Mouse (Mus musculus) MEL (cell line): ENCODE measurements at regions not wholly inside any gene's neighbourhood (a gene's known extent, or its start where the extent isn't known, plus 50 kb on each side); places are given as distances from the start of the nearest gene placed in this dataset.
"Not testable (repeated sequence)": the region's sequence is repeated elsewhere in the genome, so short reads cannot be mapped to it uniquely, and the experiment has no call there.

Experiments
- DNase-seq: peaks from one replicate; pipeline ENCODE4 v3.0.0; 2011; ENCODE audit warnings: low read depth, low spot score
- H3K27ac ChIP-seq: 2 replicates; pipeline ENCODE4 v1.5.1; 2012; ENCODE audit warnings: low read depth, mild to moderate bottlenecking, control low read depth, low read length, moderate library complexity; ENCODE audit not compliant: control insufficient read depth
- H3K27me3 ChIP-seq, 2 experiments: fragments of 150-350 bp in 1 of 2; sonication (generic) in 1 of 2; 2 replicates each; pipeline ENCODE4 v1.6.1; 2012; ENCODE audit warnings: low read length in 2 of 2, mild to moderate bottlenecking in 2 of 2, improper control_type of control experiment in 1 of 2, moderate library complexity in 1 of 2; ENCODE audit not compliant: insufficient read depth in 2 of 2, control insufficient read depth in 1 of 2
- H3K36me3 ChIP-seq, 2 experiments: 2 replicates each; pipeline ENCODE4 v1.6.1; 2012 to 2014; ENCODE audit warnings: low read length in 2 of 2, improper control_type of control experiment in 1 of 2, inconsistent platforms in 1 of 2, mild to moderate bottlenecking in 1 of 2; ENCODE audit not compliant: insufficient read depth in 2 of 2, control insufficient read depth in 1 of 2
- H3K4me1 ChIP-seq, 2 experiments: fragments of 150-350 bp in 1 of 2; sonication (generic) in 1 of 2; 2 replicates each; pipeline ENCODE4 v1.6.1; 2012; ENCODE audit warnings: low read length in 2 of 2, improper control_type of control experiment in 1 of 2, mild to moderate bottlenecking in 1 of 2; ENCODE audit not compliant: insufficient read depth in 2 of 2, control insufficient read depth in 1 of 2
- H3K4me3 ChIP-seq, 2 experiments: fragments of 150-350 bp in 1 of 2; sonication (generic) in 1 of 2; 2 replicates each; pipeline ENCODE4 v1.5.1; 2012; ENCODE audit warnings: low read depth in 2 of 2, low read length in 2 of 2, mild to moderate bottlenecking in 2 of 2, moderate library complexity in 2 of 2, control low read depth in 1 of 2, improper control_type of control experiment in 1 of 2; ENCODE audit not compliant: control insufficient read depth in 1 of 2, insufficient read depth in 1 of 2
- H3K79me2 ChIP-seq: 2 replicates; pipeline ENCODE4 v1.6.1; 2012; ENCODE audit warnings: mild to moderate bottlenecking, low read length, moderate library complexity; ENCODE audit not compliant: control insufficient read depth, poor library complexity, insufficient read depth
- H3K9ac ChIP-seq: 2 replicates; pipeline ENCODE4 v1.6.1; 2012; ENCODE audit warnings: low read depth, mild to moderate bottlenecking, control low read depth, low read length, moderate library complexity; ENCODE audit not compliant: control insufficient read depth, poor library complexity, severe bottlenecking
- H3K9me3 ChIP-seq: fragments of 150-350 bp; sonication (generic); replicated peaks from 2 replicates; pipeline ENCODE4 v1.6.1; 2012; ENCODE audit warnings: mild to moderate bottlenecking, low read length, improper control_type of control experiment, moderate library complexity; ENCODE audit not compliant: insufficient read depth
- BHLHE40 ChIP-seq: IDR thresholded peaks from 2 replicates; pipeline ENCODE4 v1.6.1; 2012; ENCODE audit warnings: low read depth, mild to moderate bottlenecking, inconsistent platforms, low read length, improper control_type of control experiment, borderline replicate concordance
- CHD2 ChIP-seq: IDR thresholded peaks from 2 replicates; pipeline ENCODE4 v1.6.1; 2011; ENCODE audit warnings: low read length, improper control_type of control experiment
- MAZ ChIP-seq: IDR thresholded peaks from 2 replicates; pipeline ENCODE4 v1.6.1; 2012; ENCODE audit warnings: low read depth, mild to moderate bottlenecking, inconsistent platforms, low read length, improper control_type of control experiment
- MXI1 ChIP-seq: IDR thresholded peaks from 2 replicates; pipeline ENCODE4 v1.6.1; 2011; ENCODE audit warnings: mild to moderate bottlenecking, low read depth, low read length, improper control_type of control experiment
- NRF1 ChIP-seq: IDR thresholded peaks from 2 replicates; pipeline ENCODE4 v1.6.1; 2014; ENCODE audit warnings: low read depth, mild to moderate bottlenecking, inconsistent platforms, low read length, improper control_type of control experiment, moderate library complexity; ENCODE audit not compliant: poor library complexity, insufficient read depth, severe bottlenecking
- POLR2AphosphoS5 ChIP-seq: IDR thresholded peaks from 2 replicates; pipeline ENCODE4 v1.6.1; 2012; ENCODE audit warnings: low read depth, borderline replicate concordance, mild to moderate bottlenecking, inconsistent platforms, low read length, moderate library complexity, mixed read lengths
- RCOR1 ChIP-seq: IDR thresholded peaks from 2 replicates; pipeline ENCODE4 v1.6.1; 2012; ENCODE audit warnings: low read depth, mild to moderate bottlenecking, inconsistent platforms, low read length, improper control_type of control experiment
- TBP ChIP-seq: IDR thresholded peaks from 2 replicates; pipeline ENCODE4 v1.8.0; 2011; ENCODE audit warnings: low read depth, low read length, improper control_type of control experiment
- USF2 ChIP-seq, 2 experiments: IDR thresholded peaks; 2 replicates each; pipeline ENCODE4 v1.6.1; 2011 to 2012; ENCODE audit warnings: improper control_type of control experiment in 2 of 2, low read length in 2 of 2, borderline replicate concordance in 1 of 2, inconsistent platforms in 1 of 2, low read depth in 1 of 2, mild to moderate bottlenecking in 1 of 2; ENCODE audit not compliant: insufficient read depth in 1 of 2

- H3K4me1 ChIP-seq = no peaks in the 10 kb centered on the region
- DNase-seq = no peak
- TF ChIP-seq TBP (no peak), USF2 (IDR thresholded peaks at IDR 0.05; ENCODE audit: borderline replicate concordance in 1 of 2, insufficient read depth in 1 of 2, low read depth in 1 of 2, low read length in 2 of 2) (no peak), CHD2 (no peak), BHLHE40 (no peak)
- no peaks in the 10 kb centered on the region for H3K79me2 ChIP-seq
- no peak overlapping the region for H3K9ac ChIP-seq
- H3K4me3 ChIP-seq = no peak overlapping the region
- H3K36me3 ChIP-seq = no peaks in the 10 kb centered on the region
- no peaks in the 10 kb centered on the region for H3K27me3 ChIP-seq
- H3K27ac ChIP-seq = no peak overlapping the region
- no peaks in the 10 kb centered on the region for H3K9me3 ChIP-seq
Measured at GRCm38 (mm10) chr15:52464226-52465138, 1420.2 kb upstream of the Gm7489 start.

GRCm38 (mm10) chr15:52478124-52478523 is 1406.6 kb upstream of the Gm7489 start:
- not testable (repeated sequence) for H3K27me3 ChIP-seq, H3K27ac ChIP-seq, H3K4me3 ChIP-seq, H3K79me2 ChIP-seq, H3K9ac ChIP-seq, DNase-seq, H3K36me3 ChIP-seq, H3K9me3 ChIP-seq, H3K4me1 ChIP-seq

- Histone ChIP-seq H3K9ac (no peak overlapping the region), H3K4me1 (no peaks in the 10 kb centered on the region), H3K4me3 (no peak overlapping the region), H3K27me3 (no peaks in the 10 kb centered on the region; a peak in 1 of 4 replicates)
- TF ChIP-seq MXI1 (no peak), POLR2AphosphoS5 (no peak), RCOR1 (no peak), NRF1 (no peak), MAZ (no peak), USF2 (IDR thresholded peaks at IDR 0.05; ENCODE audit: borderline replicate concordance in 1 of 2, insufficient read depth in 1 of 2, low read depth in 1 of 2, low read length in 2 of 2) (no peak)
- TF ChIP-seq, all 39 proteins: peak for 0
- DNase-seq = no peak
- Histone ChIP-seq H3K79me2 (no peaks in the 10 kb centered on the region), H3K36me3 (no peaks in the 10 kb centered on the region), H3K9me3 (no peaks in the 10 kb centered on the region), H3K27ac (no peak overlapping the region)
Measured at GRCm38 (mm10) chr15:52480834-52481233, 1403.9 kb upstream of the Gm7489 start.
